Mouse (Mus musculus) megakaryocyte, embryonic 14.5 days (primary cell): ENCODE data around the gene Trim7.

Experiments
- FLI1 ChIP-seq: IDR thresholded peaks from 2 replicates; pipeline ENCODE4 v1.6.1; 2012; ENCODE audit warnings: low read length, inconsistent platforms, mixed read lengths
- GATA1 ChIP-seq: IDR thresholded peaks from 3 replicates; pipeline ENCODE4 v1.6.1; 2012; ENCODE audit warnings: mixed read lengths, low read length, inconsistent platforms, borderline replicate concordance

- TF ChIP-seq GATA1 (no peak), FLI1 (no peak)
These were observed 11.6 kb downstream of the Trim7 start for GRCm38 (mm10) chr11:48837310-48838180.
